Mouse (Mus musculus) left cerebral cortex, adult 9 months (tissue): ENCODE measurements at regions not wholly inside any gene's neighbourhood (a gene's known extent, or its start where the extent isn't known, plus 50 kb on each side); places are given as distances from the start of the nearest gene placed in this dataset.

ENCODE experiments used
- DNase-seq, 2 experiments: peaks; one replicate each; pipeline ENCODE4 v3.0.0; 2022; ENCODE audit warnings: low spot score in 2 of 2

- no peak for DNase-seq
Measured at GRCm38 (mm10) chr12:27499276-27499675, 156.9 kb upstream of the Sox11 start.

- no peak for DNase-seq
Measured at GRCm38 (mm10) chr12:27496826-27497557, 154.6 kb upstream of the Sox11 start.

GRCm38 (mm10) chr12:27492270-27492669 is 149.9 kb upstream of the Sox11 start:
- DNase-seq: no peak

- no peak for DNase-seq
Measured at GRCm38 (mm10) chr12:27481230-27481629, 138.9 kb upstream of the Sox11 start.

- DNase-seq: no peak
Measured at GRCm38 (mm10) chr12:27479601-27480001, 137.2 kb upstream of the Sox11 start.

GRCm38 (mm10) chr12:27474631-27475030 is 132.3 kb upstream of the Sox11 start:
- DNase-seq: no peak

GRCm38 (mm10) chr12:27471557-27471956 is 129.2 kb upstream of the Sox11 start:
- no peak for DNase-seq

GRCm38 (mm10) chr12:27470346-27470745 is 128.0 kb upstream of the Sox11 start:
- DNase-seq: no peak

- DNase-seq: no peak
Measured at GRCm38 (mm10) chr12:27468782-27469181, 126.4 kb upstream of the Sox11 start.

GRCm38 (mm10) chr12:27468141-27468540 is 125.8 kb upstream of the Sox11 start:
- no peak for DNase-seq

GRCm38 (mm10) chr12:27465499-27466150 is 123.3 kb upstream of the Sox11 start:
- no peak for DNase-seq

GRCm38 (mm10) chr12:27458674-27459073 is 116.3 kb upstream of the Sox11 start:
- DNase-seq: no peak

GRCm38 (mm10) chr12:27437661-27438345 is 95.4 kb upstream of the Sox11 start:
- no peak for DNase-seq

- DNase-seq: no peak
Measured at GRCm38 (mm10) chr12:27431338-27431737, 89.0 kb upstream of the Sox11 start.

GRCm38 (mm10) chr12:27417387-27418009 is 75.1 kb upstream of the Sox11 start:
- peak in 1 of 2 experiments; percentile 27 for DNase-seq

GRCm38 (mm10) chr12:27410555-27410954 is 68.2 kb upstream of the Sox11 start:
- DNase-seq: no peak

GRCm38 (mm10) chr12:27408440-27408839 is 66.1 kb upstream of the Sox11 start:
- no peak for DNase-seq

GRCm38 (mm10) chr12:27399392-27399791 is 57.0 kb upstream of the Sox11 start:
- DNase-seq: no peak
